Mouse (Mus musculus) right cerebral cortex, adult 18-20 months (tissue): ENCODE measurements around the gene Sorcs1.

Experiments used
- DNase-seq: peaks from one replicate; pipeline ENCODE4 v3.0.0; 2022; ENCODE audit warnings: mixed read lengths

Gene Sorcs1

DNA sequence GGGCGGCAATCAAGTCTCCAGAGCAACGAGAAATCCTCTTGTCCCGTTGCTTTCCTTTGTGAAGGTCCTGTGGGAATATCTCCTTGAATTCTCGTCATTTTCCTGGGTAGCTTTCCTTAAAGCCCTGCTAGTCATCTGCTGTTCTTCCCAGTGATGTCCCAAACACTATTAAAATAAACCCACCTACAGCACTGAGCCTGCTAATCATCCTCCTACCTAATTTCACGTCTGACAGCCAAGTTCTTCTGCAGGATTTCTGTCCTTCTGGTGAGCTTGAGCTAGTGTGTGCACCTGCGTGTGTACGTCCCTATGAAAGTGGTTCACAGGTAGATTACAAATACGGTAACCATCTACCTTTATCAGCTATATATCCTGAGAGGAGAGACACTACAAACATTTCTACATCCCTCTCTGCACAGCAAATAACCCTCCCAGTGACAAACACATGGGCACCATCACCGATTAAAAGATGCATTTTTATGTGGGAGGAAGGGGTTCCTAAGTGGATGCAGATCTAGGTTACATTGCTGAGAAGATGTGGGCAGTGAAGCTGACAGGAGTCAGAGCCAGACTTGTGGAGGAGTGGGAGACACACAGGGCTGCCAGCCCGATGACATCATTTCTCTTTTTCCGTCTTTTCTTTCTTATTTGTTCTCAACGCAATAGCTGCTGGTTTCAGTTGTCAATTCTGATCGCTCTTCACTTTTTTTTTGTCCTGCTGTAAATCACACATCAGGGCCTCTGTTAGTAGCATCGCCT, 259.3 kb downstream of the Sorcs1 start:
- peak; percentile 73 for DNase-seq

DNA sequence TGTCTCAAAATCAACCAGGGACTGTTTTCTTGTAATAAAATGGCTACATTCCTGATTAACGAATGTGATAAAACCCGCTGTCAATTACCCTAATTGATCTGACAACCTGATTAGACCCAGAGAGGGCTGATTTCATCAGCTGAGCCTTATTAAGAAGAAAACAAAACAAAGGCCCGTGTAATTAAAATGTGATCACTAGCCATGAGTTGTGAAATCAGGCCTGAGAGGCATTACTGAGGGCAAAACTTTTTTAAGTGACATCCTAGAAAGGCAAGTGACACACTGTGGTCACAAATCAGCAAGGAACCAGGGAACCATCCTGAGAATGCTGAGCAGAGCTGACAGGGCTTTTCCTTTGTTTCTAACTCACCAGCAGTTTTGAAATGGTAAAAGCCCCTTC, 267.9 kb downstream of the Sorcs1 start:
- DNase-seq: no peak

DNA sequence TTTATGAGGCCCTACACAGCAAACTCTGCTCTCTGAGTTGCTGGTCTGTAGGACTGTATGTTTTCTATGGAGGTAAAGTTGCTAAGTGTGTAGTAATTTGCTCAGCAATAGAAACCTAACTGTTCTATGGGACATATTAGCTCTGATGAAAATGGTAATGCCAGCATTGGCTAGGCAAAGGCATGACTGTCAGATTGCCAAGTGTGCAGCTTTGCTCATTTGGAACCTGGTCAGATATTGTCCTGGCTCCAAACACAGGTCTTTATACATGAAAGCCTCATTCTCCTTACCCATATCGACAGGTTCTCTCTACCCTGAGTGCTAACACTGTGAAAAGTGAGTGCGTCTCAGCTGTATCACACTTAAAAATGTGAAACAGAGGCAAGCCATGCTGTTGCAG, 280.1 kb downstream of the Sorcs1 start:
- DNase-seq: no peak

DNA sequence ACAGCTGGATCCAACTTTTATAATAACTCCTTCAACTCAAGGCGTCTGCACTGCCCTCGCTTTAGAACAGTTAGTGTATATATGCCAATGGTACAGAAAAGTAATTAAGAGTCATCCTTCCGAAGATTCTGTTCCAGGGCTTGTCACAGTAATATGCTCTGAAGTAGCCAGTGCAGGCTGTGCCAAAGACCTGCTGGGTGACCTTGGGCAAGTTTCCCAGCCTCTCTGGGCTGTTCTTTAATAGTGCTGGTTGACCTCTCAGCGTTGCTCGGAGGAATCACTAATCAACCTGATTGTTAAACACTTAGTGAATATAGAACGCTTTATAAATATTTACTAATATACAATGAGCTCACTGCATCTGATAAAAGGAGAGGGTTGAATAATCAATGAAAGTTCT, 282.7 kb downstream of the Sorcs1 start:
- no peak for DNase-seq

DNA sequence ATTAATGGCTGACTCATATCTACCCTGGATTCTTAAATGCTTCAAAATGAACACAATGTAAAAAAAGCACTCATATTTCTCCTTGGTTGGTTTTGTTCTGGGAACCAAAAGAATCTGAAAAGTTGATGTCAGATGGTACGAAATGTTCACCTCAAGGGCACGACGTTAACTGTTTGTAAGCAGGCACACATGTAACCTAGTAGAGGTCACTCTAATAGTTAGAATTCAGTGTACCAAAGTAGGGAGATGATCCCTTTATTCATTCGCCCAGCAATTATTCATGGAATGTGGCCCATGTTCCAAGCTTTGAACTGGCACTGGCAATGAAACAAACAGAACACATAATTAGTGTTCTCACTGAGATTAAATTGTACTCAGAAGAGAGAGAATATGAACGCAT, 284.3 kb downstream of the Sorcs1 start:
- DNase-seq: no peak

DNA sequence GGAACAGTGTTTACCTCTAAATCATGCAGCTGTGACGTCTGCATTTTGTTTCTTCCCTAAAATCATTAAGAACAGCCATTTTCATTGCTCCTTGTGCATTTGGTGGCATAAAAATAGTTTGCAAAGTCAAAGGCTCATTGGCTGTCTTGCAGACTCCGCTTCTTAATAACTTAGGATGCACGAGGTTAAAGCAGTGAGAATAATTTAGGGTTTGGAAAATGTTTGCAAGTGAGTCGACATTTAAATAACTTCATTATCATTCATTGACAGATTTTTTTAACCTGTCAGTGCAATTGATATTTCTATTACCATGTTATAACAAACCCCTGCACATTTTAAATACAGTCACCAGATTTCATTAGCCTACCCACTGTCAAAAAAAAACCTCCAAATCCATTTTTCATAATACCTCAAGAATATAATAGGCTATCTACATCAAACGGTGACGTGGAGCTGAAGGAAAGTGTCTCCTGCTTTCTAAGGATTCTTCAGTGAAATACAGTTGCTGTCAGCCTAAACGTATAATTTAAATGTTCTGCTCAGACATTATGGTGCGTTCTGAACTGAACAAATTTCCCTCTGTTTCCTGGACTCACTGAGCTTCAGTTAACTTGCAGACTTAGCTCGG, 288.4 kb downstream of the Sorcs1 start:
- DNase-seq: no peak

DNA sequence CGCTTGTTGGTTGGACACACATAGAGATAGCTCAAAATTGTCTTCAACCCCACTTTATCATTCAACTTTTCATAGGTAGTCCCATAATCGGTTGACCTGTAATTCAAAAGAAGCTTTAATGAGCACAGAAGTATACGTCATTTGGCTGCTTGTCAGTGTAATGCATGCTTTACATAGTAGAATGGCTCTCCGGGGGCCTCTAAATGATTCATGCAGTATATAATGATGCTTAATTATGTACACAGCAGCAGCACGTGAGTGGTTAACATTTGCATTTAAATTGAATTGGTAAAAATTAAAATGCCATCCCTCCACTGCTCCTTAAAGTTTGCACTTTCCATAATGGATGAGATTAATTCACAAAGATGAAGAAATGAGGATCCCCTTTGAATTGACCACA, 299.5 kb downstream of the Sorcs1 start:
- DNase-seq: no peak

DNA sequence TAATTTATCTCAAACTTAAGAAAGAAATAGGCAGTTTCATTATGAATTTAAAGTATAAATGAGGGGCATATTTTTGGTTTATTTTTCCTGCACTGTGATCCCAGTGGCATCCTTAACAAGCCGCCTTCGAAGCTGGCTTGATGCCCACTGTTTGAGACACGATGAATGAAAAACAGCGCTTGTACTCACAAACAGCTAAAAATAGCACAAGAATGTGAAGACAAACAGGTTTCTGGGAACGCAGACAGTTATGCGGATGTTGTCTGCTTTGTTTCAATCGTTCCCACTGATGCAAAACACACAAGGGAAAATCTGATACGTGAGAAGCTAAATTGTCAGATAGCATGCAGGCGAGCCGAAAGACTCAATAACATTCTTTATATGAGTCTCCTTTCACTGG, 303.7 kb downstream of the Sorcs1 start:
- DNase-seq: peak; percentile 36

DNA sequence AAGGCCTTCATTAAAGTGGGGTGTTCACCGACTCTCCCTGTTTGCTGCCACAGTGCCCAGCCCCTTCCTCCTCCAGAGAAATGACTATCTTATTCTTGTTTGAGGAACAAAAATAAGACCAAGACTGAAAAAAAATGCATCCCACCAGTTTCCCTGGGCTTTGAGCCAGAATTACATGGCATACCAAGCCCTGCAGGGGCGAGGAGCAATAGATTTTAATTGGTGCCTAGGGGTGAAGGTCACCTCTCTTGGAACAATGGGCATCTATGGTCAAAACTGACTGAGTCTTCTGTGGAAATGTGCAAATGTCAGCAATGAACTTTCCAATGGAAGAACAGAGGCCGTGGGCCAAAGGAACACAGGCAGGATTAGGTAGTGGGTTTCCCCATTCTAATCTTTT, 312.0 kb downstream of the Sorcs1 start:
- DNase-seq: no peak

DNA sequence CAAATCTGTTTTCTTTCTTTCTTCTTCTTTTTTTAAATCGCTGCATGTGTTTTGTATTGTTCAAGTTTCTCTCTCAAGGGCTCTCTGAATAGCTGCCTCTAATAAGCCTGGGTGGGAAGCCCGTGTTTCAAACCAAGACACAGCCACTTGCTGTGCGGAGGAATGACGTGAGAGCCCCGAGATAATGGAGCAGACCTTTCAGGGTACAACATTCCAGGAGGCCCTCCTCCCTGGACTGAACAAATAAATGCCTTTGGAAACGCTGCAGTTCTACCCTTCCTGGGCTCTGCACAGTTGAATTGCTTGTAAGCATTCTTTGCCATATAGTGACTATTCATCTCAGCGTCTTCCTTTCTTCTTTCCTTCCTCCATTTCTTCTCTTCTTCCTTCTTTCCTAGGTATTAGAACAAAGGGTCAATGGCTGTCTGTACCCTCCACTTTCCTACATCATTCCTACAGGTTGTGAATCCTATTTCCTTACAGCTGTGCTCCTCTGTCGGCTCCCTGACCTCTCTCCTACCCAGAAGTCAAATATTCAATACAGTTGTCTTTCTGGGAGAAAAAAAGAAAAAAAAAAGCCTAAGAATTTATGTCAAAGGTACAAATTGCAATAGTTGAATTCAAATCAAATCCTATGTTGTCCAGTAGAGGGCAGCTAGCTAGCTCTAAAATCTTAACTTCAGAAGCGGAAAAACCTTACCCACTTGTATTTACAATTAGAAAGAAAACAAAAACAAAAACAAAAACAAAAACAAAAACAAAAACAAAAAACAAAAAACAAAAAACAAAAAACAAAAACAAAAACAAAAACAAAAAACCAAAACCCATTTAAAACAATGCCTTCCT, 315.6 kb downstream of the Sorcs1 start:
- no peak for DNase-seq

DNA sequence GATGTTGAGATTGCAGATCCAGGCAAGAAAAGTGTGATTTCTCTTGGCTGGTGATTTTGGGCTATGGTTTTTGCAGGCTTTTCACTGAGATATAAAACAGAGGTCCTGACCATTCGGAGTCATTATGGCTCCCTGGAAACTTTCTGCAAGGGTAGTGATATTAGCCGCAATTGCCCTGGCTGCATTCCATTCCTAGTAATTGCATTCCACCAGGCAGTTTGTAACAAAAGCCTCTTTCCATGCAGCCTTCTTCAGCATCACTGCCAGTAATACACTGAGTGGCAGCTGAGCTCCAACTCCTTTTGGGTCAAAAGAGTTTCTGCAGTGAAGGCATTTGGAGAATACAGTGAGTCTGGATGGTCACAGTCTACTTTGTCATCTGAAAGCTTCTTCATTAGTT, 319.9 kb downstream of the Sorcs1 start:
- no peak for DNase-seq

DNA sequence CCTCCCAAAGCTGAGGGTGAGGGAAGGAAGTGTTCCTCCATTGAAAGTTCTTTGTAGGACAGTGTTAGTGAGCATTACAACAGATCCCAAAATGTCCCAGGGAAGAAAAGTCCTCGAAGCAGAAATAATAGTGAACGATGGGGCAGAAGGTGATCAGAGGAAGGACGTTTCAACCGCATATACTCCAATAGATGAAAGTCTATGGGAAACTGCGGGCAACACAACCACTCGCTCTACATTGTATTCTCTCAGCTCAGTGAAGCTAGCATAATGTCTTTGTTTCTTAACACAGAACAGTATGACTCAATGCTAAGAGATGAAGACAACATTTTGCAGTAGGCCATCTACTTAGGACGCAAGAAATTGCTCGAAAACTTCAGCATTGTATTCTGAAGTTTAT, 339.2 kb downstream of the Sorcs1 start:
- DNase-seq: no peak

DNA sequence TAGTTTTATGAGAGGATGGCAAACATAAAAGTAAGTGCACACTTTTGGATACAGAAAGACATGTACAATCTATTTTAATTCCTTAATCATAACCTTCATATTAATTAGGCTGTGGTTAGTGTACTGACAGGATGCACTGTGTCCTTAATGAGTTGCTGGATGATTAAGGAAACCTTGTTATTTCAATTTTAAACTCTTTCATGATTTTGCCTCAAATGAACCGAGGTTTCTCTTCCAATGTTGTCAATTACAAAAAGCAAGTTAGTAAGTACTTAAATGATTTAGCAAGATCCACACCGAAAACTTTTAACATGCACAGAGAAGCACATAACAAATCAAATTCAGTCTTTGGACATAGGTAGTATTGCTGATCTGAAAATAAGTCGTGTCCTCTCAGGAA, 341.7 kb downstream of the Sorcs1 start:
- no peak for DNase-seq

DNA sequence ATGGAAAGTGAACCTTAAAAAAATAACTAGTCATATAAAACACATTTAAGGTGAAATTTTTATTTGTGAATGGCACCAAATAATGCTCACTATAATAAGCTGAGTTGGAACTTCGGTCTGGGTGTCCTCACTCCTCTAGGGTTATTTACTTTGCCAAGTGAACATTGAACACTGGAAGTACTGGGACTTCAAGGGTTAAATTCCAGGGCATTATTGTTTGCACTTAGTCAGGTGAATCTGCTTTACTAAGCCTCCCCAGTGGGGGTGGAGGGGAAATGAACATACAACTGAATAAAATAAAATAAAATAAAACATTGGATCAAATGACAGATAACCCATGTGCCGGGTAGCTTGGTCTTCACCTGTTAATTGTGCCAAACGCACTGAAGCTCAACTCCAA, 347.3 kb downstream of the Sorcs1 start:
- DNase-seq: no peak

DNA sequence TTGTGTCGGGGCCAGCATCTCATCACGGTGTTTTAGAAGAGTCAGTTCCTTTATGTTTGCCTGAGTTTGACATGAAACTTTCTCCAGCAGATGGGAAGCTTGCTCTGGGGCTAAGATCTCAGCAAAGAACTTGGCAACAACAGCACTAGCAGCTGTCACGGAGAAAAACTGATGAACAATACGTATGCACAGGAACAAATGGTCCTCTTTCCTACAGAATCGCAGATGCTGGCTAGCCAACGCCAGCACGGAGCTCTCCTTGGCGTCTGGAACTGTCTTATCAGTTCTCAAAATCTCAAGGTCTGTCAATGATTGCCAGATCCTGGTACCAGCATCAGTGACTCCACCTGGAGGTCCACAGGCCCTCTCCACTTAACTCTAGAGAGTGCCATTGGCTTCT, 350.6 kb downstream of the Sorcs1 start:
- DNase-seq: peak; percentile 49

DNA sequence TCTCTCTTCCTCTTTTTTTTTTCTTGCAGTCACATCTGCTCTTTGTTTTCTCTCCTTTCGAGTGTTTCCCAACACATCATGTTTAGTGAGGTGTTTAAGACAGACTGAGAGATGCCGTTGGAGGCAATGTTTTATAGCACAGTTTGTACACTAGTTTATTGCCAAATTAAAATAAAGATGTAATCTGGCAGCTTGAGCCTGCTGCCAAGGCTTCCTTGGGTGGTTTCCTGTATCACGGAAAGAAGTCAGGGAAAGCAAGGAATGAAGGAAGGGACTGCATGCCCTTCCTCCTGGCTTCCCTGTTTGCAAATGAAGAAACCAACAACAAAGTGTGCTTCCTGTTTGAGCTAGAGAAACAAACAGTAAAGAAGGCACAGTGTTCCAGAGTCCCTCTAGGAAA, 352.3 kb downstream of the Sorcs1 start:
- no peak for DNase-seq

DNA sequence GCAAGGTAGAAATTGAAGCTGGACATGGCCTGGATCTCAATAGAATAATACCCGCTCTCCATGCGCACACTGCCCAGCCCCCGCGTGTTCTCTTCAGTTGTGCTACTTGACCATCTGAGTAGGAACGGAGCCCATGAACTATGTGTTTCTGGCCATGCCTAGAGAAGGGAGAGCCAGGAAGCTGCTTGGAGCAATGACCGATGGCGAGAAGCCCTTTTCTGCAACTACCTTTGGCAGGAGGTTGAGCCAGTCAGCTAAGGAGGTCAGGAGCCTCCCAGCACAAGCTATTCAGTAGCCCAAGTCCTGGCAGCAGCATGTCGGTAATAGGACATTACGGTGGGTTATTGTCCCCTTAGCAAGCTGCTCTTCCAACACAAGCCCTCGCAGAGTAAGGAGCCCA, 352.8 kb downstream of the Sorcs1 start:
- DNase-seq: no peak

DNA sequence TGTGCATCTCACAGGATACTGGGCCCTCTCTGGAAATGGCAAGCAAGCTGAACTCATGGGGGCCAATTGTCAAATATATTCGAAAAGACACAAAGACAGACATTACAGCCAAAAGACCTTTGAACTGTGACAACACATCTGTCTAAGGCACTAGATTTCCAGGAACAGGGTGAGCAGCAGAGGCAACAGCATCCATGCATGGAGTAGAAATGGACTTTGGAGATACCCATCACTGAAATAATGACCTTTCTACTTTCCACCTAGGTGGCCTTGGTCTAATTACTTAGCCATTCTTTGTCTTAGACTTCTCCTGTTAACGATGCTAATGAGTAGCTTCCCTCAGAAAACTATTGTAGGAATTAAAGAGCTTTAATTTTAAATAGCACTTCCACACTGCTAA, 371.4 kb downstream of the Sorcs1 start:
- DNase-seq: no peak

DNA sequence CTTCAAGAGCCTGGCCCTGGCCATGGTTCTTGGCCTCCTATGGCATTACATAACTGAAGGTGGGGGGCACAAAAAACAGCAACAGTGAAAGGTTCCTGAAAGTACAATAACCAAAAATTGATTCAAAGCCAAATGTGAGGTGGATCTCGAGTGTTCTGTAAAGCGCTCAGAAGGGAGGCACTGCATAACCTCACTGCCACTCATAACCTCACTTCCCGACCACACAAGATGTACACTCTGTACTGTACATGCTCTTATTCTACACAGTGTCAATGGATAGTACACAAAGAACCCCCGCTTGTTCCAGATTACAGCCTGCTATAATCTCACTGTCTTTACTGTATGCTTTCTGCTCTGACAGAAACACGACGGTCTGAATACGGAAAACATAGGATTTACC, 384.2 kb downstream of the Sorcs1 start:
- DNase-seq: no peak

DNA sequence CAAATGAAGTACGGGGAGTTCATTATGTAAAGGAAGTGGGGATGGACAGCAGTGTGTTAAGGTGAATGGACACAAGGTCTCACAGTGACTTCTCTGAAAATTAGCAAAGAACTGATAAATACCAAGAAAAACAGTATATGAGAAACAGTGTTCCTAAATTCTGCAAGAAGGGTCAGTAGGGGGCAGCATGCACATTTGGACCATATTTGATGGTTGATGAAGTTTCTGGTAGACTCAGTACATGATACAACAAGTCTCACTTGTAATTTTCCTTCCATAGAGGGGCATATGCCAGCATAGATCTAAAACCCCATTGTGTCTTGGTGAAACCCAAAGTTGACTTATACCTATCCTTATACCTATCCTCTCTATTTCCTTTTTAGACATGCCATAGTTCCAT, 414.0 kb downstream of the Sorcs1 start:
- peak; percentile 37 for DNase-seq

DNA sequence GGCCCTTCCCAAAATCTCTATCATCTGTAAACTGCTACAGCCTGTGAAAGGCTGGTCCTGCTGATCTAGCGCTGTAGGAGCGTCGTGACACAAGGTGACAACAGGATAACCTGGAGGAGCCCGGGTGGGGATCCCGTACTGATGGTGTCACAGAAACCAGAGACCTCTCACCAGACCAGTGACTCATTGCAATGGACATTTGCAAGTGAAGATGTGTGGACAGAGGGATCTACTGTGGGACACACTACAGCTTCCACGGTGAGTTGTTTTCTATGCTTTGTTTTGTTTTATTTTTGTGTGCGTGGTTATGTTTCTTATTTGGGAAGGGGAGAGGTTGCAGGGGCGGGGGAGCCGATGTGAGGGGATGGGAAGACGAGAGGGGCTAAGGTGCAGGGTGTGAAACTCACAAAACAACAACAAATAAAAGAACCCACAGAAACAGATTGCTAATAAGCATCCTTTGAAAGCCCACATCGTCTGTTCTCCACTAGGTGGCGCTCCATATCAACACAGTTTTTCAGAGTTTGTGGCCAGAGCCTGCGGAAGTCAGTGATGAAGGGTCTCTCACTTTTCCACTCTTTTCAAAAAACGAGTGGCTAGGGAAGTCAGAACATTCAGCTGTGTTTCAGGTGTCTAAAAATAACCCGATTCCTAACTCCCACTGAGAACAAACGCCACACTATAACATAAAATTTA, 419.6 kb downstream of the Sorcs1 start:
- peak; percentile 52 for DNase-seq

DNA sequence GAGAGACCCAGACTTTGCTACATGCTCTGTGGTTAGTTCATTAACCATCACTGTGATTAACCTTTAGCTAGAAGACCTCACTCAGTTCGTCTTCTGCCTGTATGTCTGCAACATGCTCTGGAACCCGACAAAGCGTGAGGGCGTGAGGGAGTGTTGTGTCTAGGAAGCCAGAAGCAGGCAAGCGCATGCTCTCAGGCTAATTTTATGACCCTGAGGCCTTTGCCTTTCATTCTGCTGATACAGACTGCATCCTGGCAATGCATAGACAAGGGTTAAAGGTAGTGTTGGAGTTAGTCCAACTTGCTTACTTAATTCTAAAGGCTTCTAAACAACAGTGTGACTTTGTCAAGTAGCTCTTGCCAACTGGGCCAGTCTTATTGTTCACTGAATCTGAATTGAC, 458.0 kb downstream of the Sorcs1 start:
- no peak for DNase-seq

DNA sequence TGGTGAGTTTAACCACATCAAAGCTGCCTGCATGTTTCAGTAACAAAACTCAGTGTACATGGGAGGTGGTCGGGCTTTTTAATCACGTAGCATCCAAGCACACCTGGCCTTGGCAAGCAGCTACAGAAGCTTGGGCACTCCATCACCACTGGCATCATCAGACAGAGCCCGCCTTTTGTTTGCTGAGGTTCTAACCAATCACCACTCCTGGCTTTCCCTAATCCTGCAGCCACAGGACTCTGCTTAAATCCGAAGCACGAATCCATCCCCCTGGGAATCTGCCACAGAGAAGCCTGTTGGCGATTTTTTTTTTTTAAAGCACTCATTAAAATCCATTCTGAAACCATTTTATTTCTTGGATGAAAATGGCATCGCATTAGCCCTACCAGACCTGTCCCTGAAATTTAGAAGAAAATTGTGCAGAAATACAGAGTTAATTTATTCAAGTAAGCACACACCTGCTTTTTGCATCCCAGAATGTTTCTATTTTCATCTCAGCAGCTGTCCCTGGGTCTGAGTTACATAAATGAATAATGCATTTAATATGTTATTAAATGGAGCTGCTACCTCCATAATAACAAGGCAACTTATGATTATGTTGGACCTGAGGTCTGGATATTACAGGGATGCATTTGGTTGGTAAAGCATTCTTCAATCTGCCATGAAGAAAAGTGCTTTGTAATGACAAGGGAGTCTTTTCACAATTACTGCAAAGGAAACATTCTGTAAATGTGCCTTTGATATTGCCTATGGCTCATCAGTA, 463.8 kb downstream of the Sorcs1 start:
- DNase-seq: peak; percentile 5
